Mouse (Mus musculus) kidney, embryonic 15.5 days (tissue): ENCODE measurements around the gene Tubg1. TPM values are rescaled to one million over a fixed set of nuclear protein-coding genes. Genes with fewer than 3 reads are reported as not detected.

Source experiments
- ATAC-seq: fragments of 200-750 bp; cut with Nextera tagmentation; replicated peaks from 2 replicates; pipeline ENCODE4 v1.8.0; 2017; ENCODE audit warnings: moderate TSS enrichment; ENCODE audit not compliant: low FRiP score
- H3K27ac ChIP-seq: fragments of 300-500 bp; sonication (generic); 2 replicates; pipeline ENCODE4 v1.5.1; 2015; ENCODE audit warnings: mild to moderate bottlenecking, inconsistent platforms
- H3K27me3 ChIP-seq: fragments of 300-500 bp; sonication (generic); 2 replicates; pipeline ENCODE4 v1.6.1; 2015; ENCODE audit warnings: inconsistent platforms
- H3K36me3 ChIP-seq: fragments of 300-500 bp; sonication (generic); 2 replicates; pipeline ENCODE4 v1.6.1; 2015; ENCODE audit warnings: inconsistent platforms
- H3K4me1 ChIP-seq: fragments of 300-500 bp; sonication (generic); 2 replicates; pipeline ENCODE4 v1.6.1; 2015; ENCODE audit warnings: inconsistent platforms
- H3K4me2 ChIP-seq: fragments of 300-500 bp; sonication (generic); 2 replicates; pipeline ENCODE4 v1.6.1; 2015; ENCODE audit warnings: moderate library complexity, mild to moderate bottlenecking, inconsistent platforms
- H3K4me3 ChIP-seq: fragments of 300-500 bp; sonication (generic); replicated peaks from 2 replicates; pipeline ENCODE4 v1.5.1; 2015; ENCODE audit warnings: mild to moderate bottlenecking, inconsistent platforms
- H3K9ac ChIP-seq: fragments of 300-500 bp; sonication (generic); 2 replicates; pipeline ENCODE4 v1.6.1; 2015; ENCODE audit warnings: mild to moderate bottlenecking, inconsistent platforms
- H3K9me3 ChIP-seq: fragments of 300-500 bp; sonication (generic); replicated peaks from 2 replicates; pipeline ENCODE4 v1.6.1; 2016; ENCODE audit warnings: inconsistent platforms
- WGBS: fragments of 180-500 bp; shearing (Covaris S2); methylation state at CpG from one replicate; pipeline ENCODE4 v1.1.7; 2015; ENCODE audit warnings: mixed read lengths; 5-methylcytosine and 5-hydroxymethylcytosine counted together
- microRNA-seq: library from miRNA; unstranded; fragments of <30 nt; microRNA quantifications from one replicate; pipeline ENCODE4, GENCODE M21; 2016
- polyA plus RNA-seq: library from polyadenylated mRNA; unstranded; fragments of >200 nt; fragmentation: Nextera tagmentation; extraction: Ambion mirVana; gene quantifications from 2 replicates; pipeline ENCODE4 v1.2.1, GENCODE M21; 2015

The Tubg1 gene
- polyA plus RNA-seq, 1 experiment from 2014 or later, result 99.6 TPM

DNA sequence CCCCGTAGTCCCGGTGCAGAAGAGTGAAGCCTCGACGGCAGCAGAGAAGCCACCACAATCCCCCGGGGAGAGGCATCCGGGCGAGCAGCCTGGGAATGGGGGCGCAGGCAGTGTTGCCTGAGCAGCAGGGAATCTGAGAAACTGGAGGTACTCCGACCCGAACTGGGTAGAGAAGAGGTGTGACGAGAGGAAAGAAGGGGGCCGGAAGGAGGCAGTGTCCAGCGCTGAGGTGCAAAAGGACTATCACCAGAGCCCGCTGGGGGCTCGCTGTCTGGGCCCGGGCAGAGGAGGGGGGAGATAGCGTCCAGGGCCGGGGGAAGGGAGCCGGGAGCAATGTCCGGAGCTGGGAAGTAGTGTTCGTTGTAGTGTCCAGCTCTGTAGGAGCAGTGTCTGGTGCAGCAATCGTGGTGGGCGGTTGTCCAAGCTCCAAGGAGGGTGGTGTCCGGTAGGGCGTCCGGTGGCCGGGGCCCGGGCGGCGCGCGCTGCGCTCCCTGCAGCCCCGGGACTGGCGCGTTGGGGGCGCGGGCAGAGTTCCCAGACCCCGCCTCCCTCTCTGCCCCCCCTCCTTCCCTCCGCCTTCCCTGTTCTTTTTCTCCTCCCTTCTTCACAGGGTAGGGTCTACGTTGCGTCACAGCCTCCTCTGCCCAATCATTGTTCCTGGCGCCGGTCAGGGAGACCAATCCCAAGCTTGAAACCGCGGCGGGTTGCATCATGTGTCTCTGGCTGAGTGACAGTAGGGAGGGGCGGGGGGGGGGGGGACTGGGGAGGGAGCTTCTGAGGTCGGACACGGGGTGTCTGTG is 51.3 kb downstream of the Tubg1 start, which contains the start of gene Plekhh3:
TSS of gene Plekhh3 (minus strand) at position 541 of the 800 bp plus-strand sequence.
- Histone ChIP-seq H3K4me1 (peaks cover 84% of the 10 kb centered on the region), H3K9me3 (no peaks in the 10 kb centered on the region), H3K27me3 (peaks cover 41% of the 10 kb centered on the region), H3K4me3 (peak within 1 kb of the TSS; percentile 75), H3K9ac (peak within 1 kb of the TSS; percentile 75), H3K36me3 (peaks cover 20% of the 10 kb centered on the region), H3K4me2 (peak within 1 kb of the TSS; percentile 94), H3K27ac (peak within 1 kb of the TSS; percentile 97)
- WGBS, result under 1% methylated on average over 46 of the region's 50 CpGs
- peak; percentile 94 for ATAC-seq

- peak overlapping the region; percentile 97 for H3K27ac ChIP-seq
- H3K27me3 ChIP-seq, result peaks cover 41% of the 10 kb centered on the region
- H3K9ac ChIP-seq, result peak overlapping the region; percentile 59
- H3K4me1 ChIP-seq, result peaks cover 88% of the 10 kb centered on the region
- under 1% methylated on average over 31 of the region's 31 CpGs for WGBS
- peaks cover 11% of the 10 kb centered on the region for H3K36me3 ChIP-seq
- H3K4me2 ChIP-seq, result peak overlapping the region; percentile 94
- H3K4me3 ChIP-seq, result peak overlapping the region; percentile 75
- no peaks in the 10 kb centered on the region for H3K9me3 ChIP-seq
- peak; percentile 53 for ATAC-seq
These were observed 52.1 kb downstream of the Tubg1 start for GRCm38 (mm10) chr11:101171721-101172433.

GRCm38 (mm10) chr11:101172434-101172815 is 52.7 kb downstream of the Tubg1 start:
- H3K4me1 ChIP-seq, result peaks cover 91% of the 10 kb centered on the region
- H3K27ac ChIP-seq, result peak overlapping the region; percentile 97
- peaks cover 5% of the 10 kb centered on the region for H3K36me3 ChIP-seq
- H3K4me2 ChIP-seq, result peak overlapping the region; percentile 94
- H3K9ac ChIP-seq, result peak overlapping the region; percentile 59
- no peaks in the 10 kb centered on the region for H3K9me3 ChIP-seq
- WGBS, result 10% methylated on average over 5 of the region's 5 CpGs
- peak overlapping the region; percentile 75 for H3K4me3 ChIP-seq
- no peak for ATAC-seq
- peaks cover 41% of the 10 kb centered on the region for H3K27me3 ChIP-seq

- peaks cover 41% of the 10 kb centered on the region for H3K27me3 ChIP-seq
- H3K4me3 ChIP-seq, result peak overlapping the region; percentile 41
- 6% methylated on average over 11 of the region's 11 CpGs for WGBS
- H3K9ac ChIP-seq, result no peak overlapping the region
- no peak for ATAC-seq
- peak overlapping the region; percentile 94 for H3K4me2 ChIP-seq
- H3K4me1 ChIP-seq, result peaks cover 90% of the 10 kb centered on the region
- H3K27ac ChIP-seq, result peak overlapping the region; percentile 94
- no peaks in the 10 kb centered on the region for H3K9me3 ChIP-seq
- no peaks in the 10 kb centered on the region for H3K36me3 ChIP-seq
These were observed 53.4 kb downstream of the Tubg1 start for GRCm38 (mm10) chr11:101173112-101173511.

- Histone ChIP-seq H3K27me3 (peaks cover 42% of the 10 kb centered on the region), H3K4me1 (peaks cover 85% of the 10 kb centered on the region), H3K36me3 (no peaks in the 10 kb centered on the region), H3K4me2 (peak overlapping the region; percentile 94), H3K9ac (peak overlapping the region; percentile 44), H3K9me3 (no peaks in the 10 kb centered on the region), H3K27ac (peak overlapping the region; percentile 94), H3K4me3 (peak overlapping the region; percentile 41)
- 1% methylated on average over 61 of the region's 61 CpGs for WGBS
- peak; percentile 52 for ATAC-seq
These were observed 54.1 kb downstream of the Tubg1 start for GRCm38 (mm10) chr11:101173631-101174388.

DNA sequence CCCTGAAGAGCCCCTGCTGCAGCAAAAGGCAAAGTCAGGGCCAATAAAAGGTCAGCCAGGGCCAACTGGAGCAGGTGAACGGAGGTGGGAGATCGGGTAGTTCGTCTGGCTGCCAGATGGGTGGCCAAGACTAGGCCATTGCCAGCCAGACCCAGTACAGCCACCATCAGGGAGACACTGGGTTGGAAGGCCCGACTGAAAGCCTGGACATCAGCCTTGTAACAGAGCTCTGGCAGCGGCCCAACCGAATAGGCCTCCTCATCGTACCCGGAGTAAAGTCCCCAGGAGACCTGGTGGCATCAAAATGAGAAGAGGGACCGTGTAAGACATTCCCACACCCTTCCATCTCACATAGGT is 54.6 kb downstream of the Tubg1 start:
- Histone ChIP-seq H3K4me3 (peak overlapping the region; percentile 41), H3K4me1 (peaks cover 80% of the 10 kb centered on the region), H3K9me3 (no peaks in the 10 kb centered on the region), H3K9ac (peak overlapping the region; percentile 44), H3K27ac (peak overlapping the region; percentile 94), H3K4me2 (peak overlapping the region; percentile 94), H3K27me3 (peaks cover 46% of the 10 kb centered on the region), H3K36me3 (no peaks in the 10 kb centered on the region)
- 28% methylated on average over 9 of the region's 9 CpGs for WGBS
- ATAC-seq, result no peak

DNA sequence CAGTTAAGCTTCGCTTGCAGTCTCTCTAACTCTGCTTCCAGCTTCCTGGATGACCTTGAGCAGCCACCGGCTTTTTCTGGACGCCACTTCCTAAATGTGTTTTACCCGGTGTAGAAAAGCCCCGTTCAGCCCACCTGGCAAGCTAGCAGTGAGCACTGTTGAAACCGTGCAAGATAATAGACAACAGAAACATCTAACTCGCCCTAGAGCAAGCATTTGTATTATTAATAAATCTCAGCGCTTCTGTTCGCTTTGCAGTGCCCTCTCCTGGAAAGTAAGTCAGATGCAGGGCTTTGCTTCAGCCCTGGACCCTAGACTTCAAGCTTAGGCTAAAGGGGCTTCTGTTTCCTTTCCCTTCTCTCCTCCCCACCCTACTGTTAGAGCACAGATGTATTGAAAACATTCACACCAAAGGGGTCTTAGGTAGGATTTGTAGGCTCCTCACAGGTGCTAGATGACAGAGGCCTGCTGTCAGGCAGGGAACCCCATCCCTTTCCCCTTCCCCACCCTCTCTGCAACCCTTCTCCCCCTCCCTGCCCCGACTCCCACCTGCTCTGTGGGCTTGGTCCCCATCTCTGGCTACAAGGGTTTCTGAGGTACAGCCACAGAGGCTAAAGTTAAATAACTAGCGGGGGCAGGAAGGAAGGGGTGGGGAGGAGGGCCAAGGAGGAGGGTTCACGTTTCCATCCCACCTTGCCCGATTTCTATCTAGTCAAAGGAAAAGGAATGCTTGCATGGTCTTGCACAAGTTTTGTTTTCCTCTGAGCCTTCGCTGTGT is 55.3 kb downstream of the Tubg1 start, which contains the start of gene Ccr10:
TSS of gene Ccr10 (minus strand) at position 593 of the 778 bp plus-strand sequence.
- peak within 1 kb of the TSS; percentile 94; the same call in 1 of the 2 replicates for H3K27ac ChIP-seq
- peak within 1 kb of the TSS; percentile 44 for H3K9ac ChIP-seq
- H3K4me3 ChIP-seq, result peak within 1 kb of the TSS; percentile 41
- 20% methylated on average over 14 of the region's 14 CpGs for WGBS
- no peaks in the 10 kb centered on the region for H3K36me3 ChIP-seq
- H3K4me2 ChIP-seq, result peak within 1 kb of the TSS; percentile 94
- H3K4me1 ChIP-seq, result peaks cover 74% of the 10 kb centered on the region
- ATAC-seq, result no peak
- no peaks in the 10 kb centered on the region for H3K9me3 ChIP-seq
- H3K27me3 ChIP-seq, result peaks cover 47% of the 10 kb centered on the region

GRCm38 (mm10) chr11:101175636-101176116 is 55.9 kb downstream of the Tubg1 start:
- H3K27me3 ChIP-seq, result peaks cover 47% of the 10 kb centered on the region
- no peak for ATAC-seq
- WGBS, result 10% methylated on average over 11 of the region's 11 CpGs
- no peak overlapping the region for H3K27ac ChIP-seq
- peaks cover 74% of the 10 kb centered on the region for H3K4me1 ChIP-seq
- H3K4me3 ChIP-seq, result peak overlapping the region; percentile 41
- no peak overlapping the region for H3K9ac ChIP-seq
- no peaks in the 10 kb centered on the region for H3K36me3 ChIP-seq
- H3K9me3 ChIP-seq, result no peaks in the 10 kb centered on the region
- H3K4me2 ChIP-seq, result peak overlapping the region; percentile 94

Small RNAs within 50 kb of the gene (microRNA-seq; reads per million reads assigned to microRNA genes)
- not detected for gene Gm27626

Other genes starting within 250 kb of the Tubg1 start
- 44.8 and 45.1 TPM in 2 replicates for gene Stat3, start 180.4 kb upstream of the Tubg1 start, polyA plus RNA-seq
- gene Cavin1, start 149.1 kb upstream of the Tubg1 start, polyA plus RNA-seq, result 131 and 150 TPM in 2 replicates
- gene Atp6v0a1, start 110.5 kb upstream of the Tubg1 start, polyA plus RNA-seq, result 36.1 and 46.0 TPM in 2 replicates
- 16.8 TPM in 2 replicates for gene Naglu, start 49.9 kb upstream of the Tubg1 start, polyA plus RNA-seq
- 0.19 and 0.24 TPM in 2 replicates for gene Hsd17b1, start 41.5 kb upstream of the Tubg1 start, polyA plus RNA-seq
- 46.3 and 46.7 TPM in 2 replicates for gene Coasy, start 37.4 kb upstream of the Tubg1 start, polyA plus RNA-seq
- gene Mlx, start 32.7 kb upstream of the Tubg1 start, polyA plus RNA-seq, result 44.9 and 46.9 TPM in 2 replicates
- 37.3 and 38.0 TPM in 2 replicates for gene Psmc3ip, start 24.5 kb upstream of the Tubg1 start, polyA plus RNA-seq
- gene Retreg3, start within 50 bp of the Tubg1 start, polyA plus RNA-seq, result 21.3 and 24.5 TPM in 2 replicates
- 3.8 and 4.2 TPM in 2 replicates for gene Tubg2, start 36.0 kb downstream of the Tubg1 start, polyA plus RNA-seq
- gene Cntnap1, start 50.6 kb downstream of the Tubg1 start, polyA plus RNA-seq, result 1.9 and 2.0 TPM in 2 replicates
- gene Plekhh3, start 51.4 kb downstream of the Tubg1 start, polyA plus RNA-seq, result 17.0 and 18.6 TPM in 2 replicates
- gene Ccr10, start 55.5 kb downstream of the Tubg1 start, polyA plus RNA-seq, result 0.78 and 0.82 TPM in 2 replicates
- 22.9 and 27.0 TPM in 2 replicates for gene Ezh1, start 106.5 kb downstream of the Tubg1 start, polyA plus RNA-seq
- gene Ramp2, start 126.1 kb downstream of the Tubg1 start, polyA plus RNA-seq, result 220 and 232 TPM in 2 replicates
- gene Vps25, start 133.8 kb downstream of the Tubg1 start, polyA plus RNA-seq, result 135 and 147 TPM in 2 replicates
- 25.5 and 27.2 TPM in 2 replicates for gene Wnk4, start 140.6 kb downstream of the Tubg1 start, polyA plus RNA-seq
- 1.6 and 3.1 TPM in 2 replicates for gene Cntd1, start 159.1 kb downstream of the Tubg1 start, polyA plus RNA-seq
- gene Coa3, start 159.2 kb downstream of the Tubg1 start, polyA plus RNA-seq, result 185 and 195 TPM in 2 replicates
- gene Becn1, start 182.3 kb downstream of the Tubg1 start, polyA plus RNA-seq, result 162 and 166 TPM in 2 replicates
- 153 and 156 TPM in 2 replicates for gene Psme3, start 196.3 kb downstream of the Tubg1 start, polyA plus RNA-seq
- 1.7 and 2.0 TPM in 2 replicates for gene Aoc2, start 205.1 kb downstream of the Tubg1 start, polyA plus RNA-seq
- gene Aoc3, start 210.7 kb downstream of the Tubg1 start, polyA plus RNA-seq, result 0.57 and 0.97 TPM in 2 replicates
- gene G6pc, start 247.6 kb downstream of the Tubg1 start, polyA plus RNA-seq, result 1.1 and 1.2 TPM in 2 replicates